Mouse (Mus musculus): ENCODE data around the gene Snx6.
"Not testable (repeated sequence)": the region's sequence is repeated elsewhere in the genome, so short reads cannot be mapped to it uniquely, and the experiment has no call there.

GRCm38 (mm10) chr12:54710494-54710879 lies 85.0 kb downstream of the Snx6 start:
- TF ChIP-seq CTCF (IDR thresholded peaks at IDR 0.05; ENCODE audit: extremely low read depth, insufficient read depth, insufficient read length, insufficient replicate concordance); POLR2A (IDR thresholded peaks at IDR 0.05; ENCODE audit: low read depth, low read length): not testable (repeated sequence)

All from spleen, adult 2 months (tissue).